ENCODE assay signal across 8 mouse cellular contexts in the genomic region with DNA sequence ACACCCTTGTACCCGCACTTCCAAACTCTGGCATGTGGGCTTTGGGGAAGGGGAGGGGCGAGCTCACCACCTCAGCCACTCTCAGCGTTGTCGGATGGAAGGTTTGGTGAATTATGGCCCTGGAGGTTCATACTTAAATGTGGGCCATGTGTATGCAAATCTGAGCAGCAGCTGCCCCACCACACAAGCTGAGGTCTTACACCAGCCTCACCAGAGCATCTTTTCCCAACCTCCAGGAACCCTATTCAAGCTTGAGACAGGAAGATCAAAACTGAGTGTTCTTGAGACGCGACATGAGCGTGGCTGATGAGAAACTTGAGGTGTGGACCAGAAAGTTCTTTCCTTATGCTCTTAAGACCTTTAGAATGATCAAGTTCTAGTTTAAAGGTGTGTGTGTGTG. TPM values are rescaled to one million over a fixed set of nuclear protein-coding genes. Genes with fewer than 3 reads are reported as not detected.
DNase-seq lines count a peak whose midpoint lies in the region; ATAC-seq lines count a peak whose summit lies in the region.
"Had no signal": no experiment of that assay in that cellular context is flagged by ENCODE, and none has a peak within 500 bp of the region (broad histone marks: within the 10 kb centered on the region; RNA-seq: fewer than 3 reads in every experiment).

No protein-coding gene starts in this region.

- peak overlapping the region; percentile 55; the same call in 1 of the 2 replicates for H3K4me3 ChIP-seq in lung, embryonic 15.5 days
- no peak overlapping the region for H3K4me3 ChIP-seq in forebrain, embryonic 14.5 days (ENCODE audit: low read depth, low read length)
- H3K4me3 ChIP-seq in limb, embryonic 13.5 days = peak overlapping the region; percentile 55
- H3K4me3 ChIP-seq in stomach, embryonic 16.5 days (replicated peaks; ENCODE audit: low read length) = peak overlapping the region; percentile 55

- 31% methylated on average over 7 of the region's 7 CpGs for WGBS in lung, embryonic 15.5 days
- 40% methylated on average over 7 of the region's 7 CpGs for WGBS in forebrain, embryonic 14.5 days
- 31% methylated on average over 7 of the region's 7 CpGs for WGBS in limb, embryonic 13.5 days
- WGBS in stomach, embryonic 16.5 days = 40% methylated on average over 7 of the region's 7 CpGs

- H3K27me3 ChIP-seq in lung, embryonic 15.5 days = peaks cover 41% of the 10 kb centered on the region
- peaks cover 40% of the 10 kb centered on the region for H3K27me3 ChIP-seq in forebrain, embryonic 14.5 days (replicated peaks; ENCODE audit: control insufficient read depth, insufficient read depth, low read length)
- H3K27me3 ChIP-seq in limb, embryonic 13.5 days = peaks cover 55% of the 10 kb centered on the region
- H3K27me3 ChIP-seq in stomach, embryonic 16.5 days (ENCODE audit: control insufficient read depth, insufficient read depth, low read length) = peaks cover 20% of the 10 kb centered on the region; the same call in 1 of the 2 replicates

- DNase-seq in lung, postnatal 36 days = no peak
- no peak for DNase-seq in forebrain, embryonic 14.5 days (ENCODE audit: low spot score)
- no peak for DNase-seq in thymus, postnatal 0 days (ENCODE audit: low spot score)
- no peak for DNase-seq in adrenal gland, adult 2 months

- no peaks in the 10 kb centered on the region for H3K9me3 ChIP-seq in lung, embryonic 15.5 days
- H3K9me3 ChIP-seq in forebrain, embryonic 14.5 days (replicated peaks; ENCODE audit: control insufficient read depth, low read length) = no peaks in the 10 kb centered on the region
- H3K9me3 ChIP-seq in limb, embryonic 13.5 days = no peaks in the 10 kb centered on the region
- H3K9me3 ChIP-seq in stomach, embryonic 16.5 days (replicated peaks; ENCODE audit: control insufficient read depth, low read length) = no peaks in the 10 kb centered on the region

- H3K4me1 ChIP-seq in lung, embryonic 15.5 days = peaks cover 21% of the 10 kb centered on the region
- peaks cover 6% of the 10 kb centered on the region for H3K4me1 ChIP-seq in forebrain, embryonic 14.5 days (ENCODE audit: control insufficient read depth, insufficient read depth, low read length)
- peaks cover 21% of the 10 kb centered on the region for H3K4me1 ChIP-seq in limb, embryonic 13.5 days
- H3K4me1 ChIP-seq in stomach, embryonic 16.5 days (ENCODE audit: control insufficient read depth, insufficient read depth, low read length) = peaks cover 14% of the 10 kb centered on the region

- H3K36me3 ChIP-seq in lung, embryonic 15.5 days = no peaks in the 10 kb centered on the region
- no peaks in the 10 kb centered on the region for H3K36me3 ChIP-seq in forebrain, embryonic 14.5 days (ENCODE audit: control insufficient read depth, insufficient read depth, low read length)
- no peaks in the 10 kb centered on the region for H3K36me3 ChIP-seq in limb, embryonic 13.5 days
- no peaks in the 10 kb centered on the region for H3K36me3 ChIP-seq in stomach, embryonic 16.5 days (ENCODE audit: control insufficient read depth, insufficient read depth, low read length)

- no peak for ATAC-seq in lung, embryonic 15.5 days (ENCODE audit: borderline replicate concordance, extremely low read depth, low FRiP score, low TSS enrichment)
- ATAC-seq in forebrain, embryonic 14.5 days = no peak
- no peak for ATAC-seq in limb, embryonic 13.5 days (ENCODE audit: low FRiP score, low read depth)
- no peak for ATAC-seq in stomach, embryonic 16.5 days (ENCODE audit: insufficient read depth, low FRiP score)

- H3K27ac ChIP-seq in lung, embryonic 15.5 days = no peak overlapping the region
- no peak overlapping the region for H3K27ac ChIP-seq in forebrain, embryonic 14.5 days (ENCODE audit: low read depth, low read length)
- no peak overlapping the region for H3K27ac ChIP-seq in limb, embryonic 13.5 days
- H3K27ac ChIP-seq in stomach, embryonic 16.5 days (ENCODE audit: low read length) = no peak overlapping the region

- no peak overlapping the region for H3K9ac ChIP-seq in lung, embryonic 15.5 days
- no peak overlapping the region for H3K9ac ChIP-seq in forebrain, embryonic 14.5 days (ENCODE audit: low read length)
- H3K9ac ChIP-seq in limb, embryonic 13.5 days = no peak overlapping the region
- no peak overlapping the region for H3K9ac ChIP-seq in stomach, embryonic 16.5 days (ENCODE audit: low read length)

- peak overlapping the region; percentile 99 for H3K4me2 ChIP-seq in lung, embryonic 15.5 days
- peak overlapping the region; percentile 70; the same call in 1 of the 2 replicates for H3K4me2 ChIP-seq in forebrain, embryonic 14.5 days (ENCODE audit: low read length)
- H3K4me2 ChIP-seq in limb, embryonic 13.5 days (replicated peaks) = peak overlapping the region; percentile 95
- peak overlapping the region; percentile 91 for H3K4me2 ChIP-seq in stomach, embryonic 16.5 days (ENCODE audit: low read depth, low read length)

RNA-seq across cellular contexts. Expression of a gene that starts 1.4 kb away (rescaled TPM):
- 7.2 and 7.6 TPM in 2 replicates for polyA plus RNA-seq in lung, embryonic 15.5 days (2015; fragmentation: Nextera tagmentation; extraction: Ambion mirVana)
- 0.62 and 0.63 TPM in 2 replicates for polyA plus RNA-seq in forebrain, embryonic 14.5 days (2014; fragmentation: Nextera tagmentation; extraction: Ambion mirVana)
- 2.4 and 3.2 TPM in 2 replicates for polyA plus RNA-seq in limb, embryonic 13.5 days (2015; fragmentation: Nextera tagmentation; extraction: Ambion mirVana)
- 34.8 and 46.2 TPM in 2 replicates for polyA plus RNA-seq in stomach, embryonic 16.5 days (2015; fragmentation: Nextera tagmentation; extraction: Ambion mirVana)
- polyA plus RNA-seq in thymus, postnatal 0 days (2015; fragmentation: Nextera tagmentation; extraction: Ambion mirVana) = 8.4 and 8.5 TPM in 2 replicates
- 10 to 100 TPM in 1 of 2 experiments, 1 to 10 TPM in 1; 6.2 to 13.0 TPM for total RNA-seq in adrenal gland, adult 2 months (2021)
- 16.4 and 17.6 TPM in 2 replicates for polyA plus RNA-seq in adrenal gland, adult 2 months (2012; rRNA removed)

RNA-seq across cellular contexts. Expression of a gene that starts 27.3 kb away (rescaled TPM):
- 14.2 and 16.7 TPM in 2 replicates for polyA plus RNA-seq in lung, embryonic 15.5 days (2015; fragmentation: Nextera tagmentation; extraction: Ambion mirVana)
- polyA plus RNA-seq in forebrain, embryonic 14.5 days (2014; fragmentation: Nextera tagmentation; extraction: Ambion mirVana) = 19.6 and 29.9 TPM in 2 replicates
- 9.9 and 10.7 TPM in 2 replicates for polyA plus RNA-seq in limb, embryonic 13.5 days (2015; fragmentation: Nextera tagmentation; extraction: Ambion mirVana)
- polyA plus RNA-seq in stomach, embryonic 16.5 days (2015; fragmentation: Nextera tagmentation; extraction: Ambion mirVana) = 27.8 and 35.6 TPM in 2 replicates
- polyA plus RNA-seq in thymus, postnatal 0 days (2015; fragmentation: Nextera tagmentation; extraction: Ambion mirVana) = 11.9 and 17.1 TPM in 2 replicates
- total RNA-seq in adrenal gland, adult 2 months (2021) = 10 to 100 TPM; 17.4 to 17.5 TPM
- polyA plus RNA-seq in adrenal gland, adult 2 months (2012; rRNA removed) = 25.3 and 25.4 TPM in 2 replicates

RNA-seq across cellular contexts. Expression of a gene that starts 56.5 kb away (rescaled TPM):
- polyA plus RNA-seq in lung, embryonic 15.5 days (2015; fragmentation: Nextera tagmentation; extraction: Ambion mirVana) = not detected in 2 replicates
- not detected in 2 replicates for polyA plus RNA-seq in forebrain, embryonic 14.5 days (2014; fragmentation: Nextera tagmentation; extraction: Ambion mirVana)
- not detected in 2 replicates for polyA plus RNA-seq in limb, embryonic 13.5 days (2015; fragmentation: Nextera tagmentation; extraction: Ambion mirVana)
- 0.25 and 0.34 TPM in 2 replicates for polyA plus RNA-seq in stomach, embryonic 16.5 days (2015; fragmentation: Nextera tagmentation; extraction: Ambion mirVana)
- polyA plus RNA-seq in thymus, postnatal 0 days (2015; fragmentation: Nextera tagmentation; extraction: Ambion mirVana) = 0.18 and 0.25 TPM in 2 replicates
- 10 to 100 TPM in 1 of 2 experiments, 1 to 10 TPM in 1; 5.4 to 11.7 TPM for total RNA-seq in adrenal gland, adult 2 months (2021)
- not detected in 2 replicates for polyA plus RNA-seq in adrenal gland, adult 2 months (2012; rRNA removed)
- total RNA-seq: megakaryocyte-erythroid progenitor cell, adult 5-6 weeks had no signal
